Mouse (Mus musculus) heart, embryonic 12.5 days (tissue): ENCODE results near the gene Gm20605. TPM values are rescaled to one million over a fixed set of nuclear protein-coding genes. Genes with fewer than 3 reads are reported as not detected.

Experiments
- ATAC-seq: fragments of 200-750 bp; cut with Nextera tagmentation; 2 replicates; pipeline ENCODE4 v1.8.0; 2017; ENCODE audit warnings: moderate TSS enrichment, moderate library complexity; ENCODE audit not compliant: insufficient number of reproducible peaks, low FRiP score
- H3K27ac ChIP-seq: fragments of 300-500 bp; sonication (generic); 2 replicates; pipeline ENCODE4 v1.5.1; 2016; ENCODE audit warnings: mild to moderate bottlenecking, moderate library complexity; ENCODE audit not compliant: poor library complexity, severe bottlenecking
- H3K27me3 ChIP-seq: fragments of 300-500 bp; sonication (generic); replicated peaks from 2 replicates; pipeline ENCODE4 v1.6.1; 2016; ENCODE audit warnings: mild to moderate bottlenecking, moderate library complexity
- H3K36me3 ChIP-seq: fragments of 300-500 bp; sonication (generic); 2 replicates; pipeline ENCODE4 v1.6.1; 2016; ENCODE audit warnings: mild to moderate bottlenecking, moderate library complexity
- H3K4me1 ChIP-seq: fragments of 300-500 bp; sonication (generic); replicated peaks from 2 replicates; pipeline ENCODE4 v1.6.1; 2016; ENCODE audit warnings: mild to moderate bottlenecking
- H3K4me2 ChIP-seq: fragments of 300-500 bp; sonication (generic); 2 replicates; pipeline ENCODE4 v1.6.1; 2016; ENCODE audit warnings: mild to moderate bottlenecking, moderate library complexity
- H3K4me3 ChIP-seq: fragments of 300-500 bp; sonication (generic); 2 replicates; pipeline ENCODE4 v1.5.1; 2016; ENCODE audit warnings: mild to moderate bottlenecking
- H3K9ac ChIP-seq: fragments of 300-500 bp; sonication (generic); 2 replicates; pipeline ENCODE4 v1.6.1; 2016; ENCODE audit warnings: mild to moderate bottlenecking, moderate library complexity
- H3K9me3 ChIP-seq: fragments of 300-500 bp; sonication (generic); replicated peaks from 2 replicates; pipeline ENCODE4 v1.6.1; 2016; ENCODE audit warnings: mild to moderate bottlenecking, moderate library complexity
- WGBS: fragments of 180-500 bp; shearing (Covaris S2); methylation state at CpG from one replicate; pipeline ENCODE4 v1.1.7; 2016; 5-methylcytosine and 5-hydroxymethylcytosine counted together
- polyA plus RNA-seq: library from polyadenylated mRNA; unstranded; fragments of >200 nt; fragmentation: Nextera tagmentation; extraction: Ambion mirVana; gene quantifications from 2 replicates; pipeline ENCODE4 v1.2.1, GENCODE M21; 2016

The Gm20605 gene
- polyA plus RNA-seq = 6.9 and 7.1 TPM in 2 replicates

GRCm38 (mm10) chr5:137628498-137629305 is at the start of gene Gm20605, which contains the start of the genes Fbxo24 and Lrch4:
Gene Gm20605 (plus strand): TSS chr5:137629175.
Gene Fbxo24 (minus strand): TSS chr5:137629002.
Gene Lrch4 (plus strand): TSS chr5:137629121.
- Histone ChIP-seq H3K9me3 (no peaks in the 10 kb centered on the region), H3K4me2 (peak within 1 kb of the TSS; percentile 83), H3K9ac (peak within 1 kb of the TSS; percentile 79), H3K27ac (peak within 1 kb of the TSS; percentile 89), H3K4me3 (peak within 1 kb of the TSS; percentile 73), H3K4me1 (peaks cover 37% of the 10 kb centered on the region), H3K36me3 (peaks cover 8% of the 10 kb centered on the region), H3K27me3 (no peaks in the 10 kb centered on the region)
- peak; percentile 98 for ATAC-seq
- under 1% methylated on average over 45 of the region's 46 CpGs for WGBS

DNA sequence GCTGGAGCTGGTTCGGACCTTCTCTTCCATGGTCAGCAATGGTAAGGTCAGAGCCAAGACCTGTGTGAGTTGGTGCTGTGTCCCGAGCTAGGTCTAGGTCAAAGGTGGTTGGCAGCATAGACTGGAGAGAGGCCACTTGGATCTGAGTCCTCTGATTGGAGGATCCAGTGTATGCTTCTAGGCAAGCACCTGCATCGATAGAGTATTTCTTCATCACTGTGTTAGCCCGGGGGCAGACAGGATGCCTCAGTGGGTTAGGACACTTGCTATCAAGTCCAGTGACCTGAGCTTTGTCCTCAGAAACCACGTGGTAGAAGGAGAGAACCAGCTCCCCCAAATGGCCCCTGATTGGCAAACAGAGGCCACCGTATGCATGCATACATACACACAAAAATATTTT is 48.7 kb upstream of the Gm20605 start:
- Histone ChIP-seq H3K27ac (no peak overlapping the region), H3K36me3 (no peaks in the 10 kb centered on the region), H3K9ac (no peak overlapping the region), H3K4me1 (peaks cover 11% of the 10 kb centered on the region; the same call in 1 of the 2 replicates), H3K27me3 (peaks cover 51% of the 10 kb centered on the region), H3K4me2 (no peak overlapping the region), H3K9me3 (no peaks in the 10 kb centered on the region), H3K4me3 (no peak overlapping the region)
- WGBS = 76% methylated on average over 6 of the region's 6 CpGs
- no peak for ATAC-seq

GRCm38 (mm10) chr5:137582702-137583101 is 46.3 kb upstream of the Gm20605 start:
- Histone ChIP-seq H3K27me3 (peaks cover 39% of the 10 kb centered on the region), H3K9ac (no peak overlapping the region), H3K4me1 (peaks cover 11% of the 10 kb centered on the region; the same call in 1 of the 2 replicates), H3K9me3 (0 out of 2 replicates have a peak, but pooled peaks cover 4% of the 10 kb centered on the region), H3K4me3 (no peak overlapping the region), H3K4me2 (0 out of 2 replicates have a peak overlapping the region, but pooled peaks have one; percentile 71), H3K36me3 (no peaks in the 10 kb centered on the region), H3K27ac (no peak overlapping the region)
- no peak for ATAC-seq
- 19% methylated on average over 8 of the region's 8 CpGs for WGBS

DNA sequence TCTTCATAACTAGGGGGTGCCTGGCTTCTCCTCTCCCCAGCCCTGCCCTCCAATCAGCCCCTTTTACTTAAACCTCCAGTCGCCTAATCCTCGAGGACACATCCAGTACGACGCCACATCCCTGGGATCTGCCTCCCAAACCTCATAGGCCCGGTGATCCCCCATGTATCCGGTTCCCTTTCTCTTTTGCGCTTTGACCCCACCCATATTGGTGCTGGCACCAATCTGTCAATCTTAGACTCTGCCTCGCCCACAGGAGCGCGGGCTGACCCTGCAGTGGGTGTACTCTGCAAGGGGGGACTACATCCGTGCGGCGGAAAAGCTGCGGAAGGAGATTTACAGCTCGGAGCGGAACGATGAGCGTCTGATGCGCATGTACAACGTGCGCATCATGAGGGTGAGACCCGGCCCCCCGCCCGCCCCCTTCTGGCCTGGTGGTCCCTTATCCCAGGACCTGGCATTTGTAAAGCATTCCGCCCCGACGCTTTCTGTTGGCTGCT is 45.3 kb upstream of the Gm20605 start:
- WGBS = 8% methylated on average over 27 of the region's 27 CpGs

GRCm38 (mm10) chr5:137584976-137585375 is 44.0 kb upstream of the Gm20605 start:
- Histone ChIP-seq H3K9ac (no peak overlapping the region), H3K36me3 (no peaks in the 10 kb centered on the region), H3K27ac (no peak overlapping the region), H3K4me1 (peaks cover 11% of the 10 kb centered on the region; the same call in 1 of the 2 replicates), H3K4me3 (no peak overlapping the region), H3K27me3 (peaks cover 36% of the 10 kb centered on the region), H3K9me3 (0 out of 2 replicates have a peak, but pooled peaks cover 6% of the 10 kb centered on the region), H3K4me2 (no peak overlapping the region)
- ATAC-seq = no peak
- WGBS = 27% methylated on average over 8 of the region's 8 CpGs

More for the DNA sequence above, 45.3 kb upstream of the Gm20605 start:
- H3K4me2 ChIP-seq = peak overlapping the region; percentile 71
- peaks cover 11% of the 10 kb centered on the region; the same call in 1 of the 2 replicates for H3K4me1 ChIP-seq
- ATAC-seq = peak; percentile 30; the same call in 1 of the 2 replicates
- peak overlapping the region; percentile 41 for H3K4me3 ChIP-seq
- 0 out of 2 replicates have a peak, but pooled peaks cover 6% of the 10 kb centered on the region for H3K9me3 ChIP-seq
- no peaks in the 10 kb centered on the region for H3K36me3 ChIP-seq
- H3K9ac ChIP-seq = 0 out of 2 replicates have a peak overlapping the region, but pooled peaks have one; percentile 6
- H3K27ac ChIP-seq = no peak overlapping the region
- H3K27me3 ChIP-seq = peaks cover 36% of the 10 kb centered on the region

GRCm38 (mm10) chr5:137590507-137590906 is 38.5 kb upstream of the Gm20605 start:
- Histone ChIP-seq H3K4me1 (no peaks in the 10 kb centered on the region), H3K27ac (no peak overlapping the region), H3K4me2 (no peak overlapping the region), H3K27me3 (no peaks in the 10 kb centered on the region), H3K36me3 (no peaks in the 10 kb centered on the region), H3K4me3 (no peak overlapping the region), H3K9ac (no peak overlapping the region), H3K9me3 (0 out of 2 replicates have a peak, but pooled peaks cover 6% of the 10 kb centered on the region)
- 79% methylated on average over 5 of the region's 5 CpGs for WGBS
- ATAC-seq = no peak

DNA sequence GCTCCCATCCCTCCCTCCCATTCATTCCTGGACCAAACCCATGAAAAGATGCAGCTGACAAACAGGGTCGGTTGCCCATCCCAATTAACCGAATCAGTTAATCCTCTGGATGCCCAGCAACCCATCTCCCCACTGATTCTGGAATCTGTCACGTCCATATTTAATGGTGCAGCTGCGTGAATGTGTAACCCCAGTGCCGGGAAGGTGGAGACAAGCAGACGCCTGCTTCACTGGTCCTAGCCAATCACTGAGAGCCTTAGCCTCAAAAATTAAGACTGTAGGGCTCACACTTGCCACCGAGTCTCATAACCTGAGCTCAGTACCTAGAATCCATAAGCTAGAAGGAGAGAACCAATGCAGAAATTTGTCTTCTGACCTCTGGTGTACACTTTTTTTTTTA is 33.1 kb upstream of the Gm20605 start:
- H3K36me3 ChIP-seq = peaks cover 14% of the 10 kb centered on the region; the same call in 1 of the 2 replicates
- no peak overlapping the region for H3K27ac ChIP-seq
- ATAC-seq = no peak
- 78% methylated on average over 7 of the region's 7 CpGs for WGBS
- no peaks in the 10 kb centered on the region for H3K27me3 ChIP-seq
- H3K4me1 ChIP-seq = peaks cover 14% of the 10 kb centered on the region
- H3K4me3 ChIP-seq = no peak overlapping the region
- H3K9ac ChIP-seq = no peak overlapping the region
- no peaks in the 10 kb centered on the region for H3K9me3 ChIP-seq
- H3K4me2 ChIP-seq = no peak overlapping the region

GRCm38 (mm10) chr5:137596601-137597261 is 32.2 kb upstream of the Gm20605 start:
- Histone ChIP-seq H3K27ac (no peak overlapping the region), H3K4me2 (peak overlapping the region; percentile 44), H3K4me3 (no peak overlapping the region), H3K36me3 (peaks cover 14% of the 10 kb centered on the region; the same call in 1 of the 2 replicates), H3K27me3 (no peaks in the 10 kb centered on the region), H3K9me3 (no peaks in the 10 kb centered on the region), H3K4me1 (peaks cover 14% of the 10 kb centered on the region), H3K9ac (no peak overlapping the region)
- WGBS = 35% methylated on average over 25 of the region's 30 CpGs
- no peak for ATAC-seq

DNA sequence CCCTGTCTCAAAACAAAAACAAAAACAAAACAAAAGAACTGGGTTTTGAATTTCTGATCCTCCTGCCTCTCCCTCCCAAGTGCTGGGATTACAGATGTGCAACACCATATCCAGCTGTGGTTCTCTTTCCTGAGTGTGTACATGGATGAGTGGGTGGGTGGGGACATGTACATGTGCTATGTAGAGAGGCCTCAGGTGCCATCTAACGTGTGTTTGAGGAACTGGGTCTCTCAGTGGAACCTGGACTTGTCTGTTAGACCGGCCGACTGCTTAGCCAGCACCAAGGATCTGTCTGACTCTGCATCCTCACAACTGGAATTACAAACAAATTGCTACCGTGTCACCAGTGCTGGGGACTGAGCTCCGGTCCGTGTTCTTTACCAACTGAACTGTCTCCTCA is 31.4 kb upstream of the Gm20605 start:
- WGBS = 92% methylated on average over 6 of the region's 6 CpGs
- H3K27me3 ChIP-seq = no peaks in the 10 kb centered on the region
- H3K4me1 ChIP-seq = peaks cover 18% of the 10 kb centered on the region
- H3K9me3 ChIP-seq = no peaks in the 10 kb centered on the region
- no peak overlapping the region for H3K4me3 ChIP-seq
- peaks cover 14% of the 10 kb centered on the region; the same call in 1 of the 2 replicates for H3K36me3 ChIP-seq
- H3K9ac ChIP-seq = no peak overlapping the region
- no peak overlapping the region for H3K4me2 ChIP-seq
- ATAC-seq = no peak
- H3K27ac ChIP-seq = no peak overlapping the region

DNA sequence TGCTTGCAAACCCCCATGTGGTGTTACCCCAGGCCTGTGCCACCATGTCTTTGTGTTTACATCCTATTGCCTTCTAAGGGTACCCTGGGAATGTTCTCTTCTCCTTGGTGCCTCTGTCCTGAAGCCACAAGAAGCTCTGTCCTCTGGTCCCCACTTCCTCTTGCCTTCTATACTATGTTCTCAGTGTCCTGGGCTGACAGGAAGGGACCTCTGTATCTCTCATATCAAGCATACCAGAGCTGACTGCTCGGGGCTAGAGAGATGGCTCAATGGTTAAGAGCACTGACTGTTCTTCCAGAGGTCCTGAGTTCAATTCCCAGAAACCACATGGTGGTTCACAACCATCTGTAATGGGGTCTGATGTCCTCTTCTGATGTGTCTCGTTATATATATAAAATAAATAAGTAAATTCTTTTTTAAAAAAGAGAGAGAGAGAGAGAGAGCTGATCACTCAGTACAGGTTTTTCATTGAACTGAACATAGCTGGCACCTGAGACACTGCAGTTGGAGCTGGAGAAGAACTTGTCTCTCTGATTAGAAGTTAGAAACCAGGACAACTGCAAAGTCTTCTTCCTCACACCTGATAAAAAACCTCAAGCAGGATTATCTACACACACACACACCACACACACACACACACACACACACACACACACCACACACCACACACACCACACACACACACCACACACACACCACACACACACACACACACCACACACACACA is 30.7 kb upstream of the Gm20605 start:
- Histone ChIP-seq H3K9ac (no peak overlapping the region), H3K27me3 (no peaks in the 10 kb centered on the region), H3K27ac (no peak overlapping the region), H3K36me3 (peaks cover 14% of the 10 kb centered on the region; the same call in 1 of the 2 replicates), H3K9me3 (no peaks in the 10 kb centered on the region), H3K4me1 (peaks cover 20% of the 10 kb centered on the region), H3K4me3 (no peak overlapping the region), H3K4me2 (no peak overlapping the region)
- 73% methylated on average over 2 of the region's 2 CpGs for WGBS
- no peak for ATAC-seq
